Mouse (Mus musculus) erythroblast, embryonic 14.5 days (primary cell): ENCODE measurements around the gene Rcn1.

ENCODE experiments used
- GATA1 ChIP-seq: IDR thresholded peaks from 2 replicates; pipeline ENCODE4 v1.6.1; 2012; ENCODE audit warnings: low read length, inconsistent platforms, mixed read lengths
- TAL1 ChIP-seq: IDR thresholded peaks from 3 replicates; pipeline ENCODE4 v1.6.1; 2012; ENCODE audit warnings: low read length, inconsistent platforms, mixed read lengths

GRCm38 (mm10) chr2:105427447-105427846, 28.3 kb upstream of the Rcn1 start:
- TF ChIP-seq GATA1 (no peak), TAL1 (no peak)
